Mouse (Mus musculus): ENCODE measurements at regions not wholly inside any gene's neighbourhood (a gene's known extent, or its start where the extent isn't known, plus 50 kb on each side); places are given as distances from the start of the nearest gene placed in this dataset.

DNA sequence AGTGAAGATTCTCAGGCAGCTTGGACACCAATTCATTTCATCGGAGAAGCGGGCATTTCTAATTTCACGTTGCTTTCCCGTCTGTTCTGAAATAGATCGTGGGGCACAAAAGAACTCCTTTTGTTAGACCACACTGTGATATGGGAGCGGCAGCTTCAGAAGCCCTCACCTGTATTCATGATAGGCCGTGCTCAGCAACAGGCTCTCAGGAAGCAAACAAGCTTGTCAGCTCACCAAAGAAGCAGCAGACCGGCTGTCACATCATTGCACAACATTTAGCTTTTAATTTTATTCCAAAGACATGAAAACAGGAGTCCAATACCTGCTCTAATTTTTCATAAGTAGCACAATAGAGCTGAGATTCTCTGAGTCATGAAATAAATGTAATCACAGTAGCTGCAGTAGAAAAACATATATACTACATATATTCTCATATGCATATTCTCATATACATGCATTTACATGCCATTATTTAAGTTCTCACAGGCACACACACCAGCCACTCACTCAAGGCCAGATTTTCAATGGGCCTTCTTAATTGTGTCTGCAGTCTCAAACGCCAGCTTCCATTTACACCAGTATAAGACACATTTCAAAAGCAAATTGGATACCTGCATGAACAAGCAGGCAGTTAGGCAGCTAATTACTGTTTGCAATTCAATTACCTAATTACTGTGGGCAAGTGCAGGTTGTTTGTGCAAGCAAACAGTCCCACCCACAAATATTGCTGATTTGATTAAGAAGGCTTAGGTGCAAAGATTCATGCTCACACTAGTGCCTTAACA, 698.9 kb downstream of the Diaph3 start:
- no peak for DNase-seq

GRCm38 (mm10) chr14:86437383-86437782, 703.7 kb downstream of the Diaph3 start:
- DNase-seq = no peak

DNA sequence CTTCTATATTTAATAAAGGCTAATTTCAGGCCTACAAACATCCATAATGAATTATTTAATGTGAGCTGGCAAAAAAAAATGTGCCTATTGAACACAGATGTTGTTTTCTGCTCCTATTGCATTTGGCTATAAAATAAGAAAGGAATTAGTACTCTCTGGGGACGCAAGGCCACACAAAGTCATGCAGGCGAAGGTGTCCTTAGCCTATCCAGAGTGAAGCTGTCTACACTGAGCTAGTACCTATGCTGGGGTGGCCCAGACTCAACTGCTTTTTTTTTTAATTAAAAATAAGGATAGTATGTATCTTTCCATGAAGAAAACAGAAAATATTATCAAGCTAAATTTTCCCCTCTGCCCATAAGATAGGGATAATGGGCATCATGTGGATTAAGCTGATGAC, 705.7 kb downstream of the Diaph3 start:
- DNase-seq = no peak

- no peak for DNase-seq
Observed at GRCm38 (mm10) chr14:86431215-86431816, 709.7 kb downstream of the Diaph3 start.

GRCm38 (mm10) chr14:86421881-86422280, 719.2 kb downstream of the Diaph3 start:
- no peak for DNase-seq

- no peak for DNase-seq
Observed at GRCm38 (mm10) chr14:86419959-86420598, 721.0 kb downstream of the Diaph3 start.

DNA sequence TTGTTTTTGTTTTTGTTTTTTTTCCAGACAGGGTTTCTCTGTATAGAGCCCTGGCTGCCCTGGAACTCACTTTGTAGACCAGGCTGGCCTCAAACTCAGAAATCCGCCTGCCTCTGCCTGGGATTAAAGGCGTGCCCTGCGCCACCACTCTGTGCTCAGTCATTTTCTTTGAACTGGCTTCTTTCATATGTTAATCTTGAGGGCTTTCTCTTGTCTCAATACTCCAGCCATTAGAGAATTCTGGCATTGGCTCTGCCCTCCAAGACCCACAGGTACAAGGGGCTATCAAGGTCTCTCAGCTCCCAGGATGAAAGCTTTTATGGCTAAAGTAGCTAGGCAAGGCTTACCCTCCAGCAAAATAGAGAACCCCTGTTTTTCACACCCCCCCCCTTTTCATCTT, 744.2 kb downstream of the Diaph3 start:
- no peak for DNase-seq

- no peak for DNase-seq
Observed at GRCm38 (mm10) chr14:86395951-86396361, 745.1 kb downstream of the Diaph3 start.

GRCm38 (mm10) chr14:86395531-86395930, 745.5 kb downstream of the Diaph3 start:
- no peak for DNase-seq

DNA sequence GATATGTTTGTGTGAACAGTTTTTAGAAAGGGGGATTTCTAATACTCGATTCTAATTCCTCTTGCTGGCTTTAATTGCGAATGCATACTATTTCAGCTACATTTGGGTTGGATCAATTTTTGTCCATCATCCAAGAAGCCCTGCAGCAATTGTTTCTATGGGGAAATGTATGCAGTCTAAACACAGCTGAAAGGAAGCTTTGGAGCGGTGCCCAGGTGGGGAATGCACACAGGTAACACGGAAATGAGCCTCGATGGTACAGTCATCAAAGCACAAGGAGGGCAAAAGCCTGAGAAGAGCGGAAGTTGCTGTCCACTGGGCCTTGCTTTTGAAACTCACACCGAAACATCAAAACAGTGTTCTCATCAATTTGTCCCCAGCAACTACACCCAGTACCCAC, 746.0 kb downstream of the Diaph3 start:
- DNase-seq = no peak

- DNase-seq = no peak
Observed at GRCm38 (mm10) chr14:86385136-86385535, 755.9 kb downstream of the Diaph3 start.

DNA sequence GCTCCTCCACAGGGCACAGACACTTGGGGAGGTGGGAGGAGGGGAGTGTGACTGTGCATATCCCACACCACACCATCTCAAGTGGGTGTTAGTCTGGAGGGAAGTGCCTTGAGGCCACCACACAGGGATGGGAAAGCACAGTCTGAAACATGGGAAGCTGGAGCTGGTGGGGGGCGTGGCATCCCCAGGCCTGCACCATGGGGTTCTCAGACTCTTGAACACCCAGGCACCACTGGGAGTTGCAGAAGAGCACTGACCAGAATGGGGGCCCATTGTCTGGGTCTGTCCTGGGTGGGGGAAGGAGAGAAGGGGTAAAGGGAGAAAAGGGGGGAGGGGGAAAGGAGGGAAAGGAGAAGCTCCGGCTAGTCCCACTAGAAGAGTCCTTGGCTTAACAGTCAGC, 776.0 kb downstream of the Diaph3 start:
- DNase-seq = no peak

GRCm38 (mm10) chr14:86360423-86361059, 780.5 kb downstream of the Diaph3 start:
- no peak for DNase-seq

DNA sequence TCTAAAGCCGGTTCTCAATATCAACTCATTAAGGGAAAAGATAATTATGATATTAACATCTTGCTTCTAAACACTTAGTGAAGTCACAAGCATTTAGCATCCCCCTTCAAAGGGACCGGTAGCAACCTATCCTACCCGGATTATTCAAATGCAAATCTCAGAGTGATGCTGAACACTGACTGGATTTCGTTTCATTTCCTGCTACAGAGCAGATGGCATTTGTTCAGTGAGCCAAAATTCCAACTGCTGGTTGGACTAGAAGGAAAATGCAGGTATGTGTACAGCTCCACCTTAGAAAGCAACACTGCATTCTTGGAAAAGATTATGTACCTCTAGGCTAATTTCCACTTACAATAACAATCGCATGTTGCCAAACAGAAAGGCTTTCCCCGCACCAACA, 782.5 kb downstream of the Diaph3 start:
- no peak for DNase-seq

- DNase-seq = no peak
Observed at GRCm38 (mm10) chr14:86350526-86350925, 790.5 kb downstream of the Diaph3 start.

- DNase-seq = no peak
Observed at GRCm38 (mm10) chr14:86339007-86339406, 802.0 kb downstream of the Diaph3 start.

DNA sequence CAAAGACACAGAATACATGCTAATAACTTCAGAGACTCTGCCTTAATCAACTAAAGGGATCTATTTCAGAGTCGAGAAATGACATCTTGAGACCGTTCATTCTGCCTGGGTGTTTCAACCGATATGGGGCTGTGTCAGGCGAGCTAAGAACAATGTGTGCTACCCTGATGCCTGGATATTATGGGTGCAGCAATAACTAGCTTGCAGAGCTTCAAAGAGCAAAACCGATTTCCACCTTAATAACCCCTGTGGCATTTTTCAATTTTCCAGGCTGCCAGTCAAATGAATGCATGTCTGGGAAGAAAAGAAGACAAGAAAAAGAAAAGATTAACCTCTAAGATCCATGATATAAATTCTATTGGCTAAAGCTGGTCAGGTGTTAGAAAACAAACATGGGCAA, 804.0 kb downstream of the Diaph3 start:
- no peak for DNase-seq

DNA sequence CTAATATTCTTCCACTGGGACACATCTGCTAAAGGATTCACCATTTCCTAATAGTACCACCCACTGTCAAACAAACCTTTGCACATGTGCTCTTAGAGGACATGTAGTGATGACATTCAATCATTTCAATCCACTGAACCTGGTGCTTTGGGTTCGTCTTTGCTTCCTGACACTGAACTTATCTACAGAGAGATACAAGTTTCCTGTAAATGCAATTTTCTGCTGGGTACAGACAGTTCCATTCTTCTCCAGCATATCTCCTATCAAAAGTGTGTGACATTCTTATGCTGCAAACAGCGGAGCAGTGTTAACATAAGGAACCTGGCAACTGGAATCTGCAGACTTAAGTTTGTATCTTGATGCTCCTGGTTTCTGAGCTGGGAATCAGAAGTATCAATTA, 805.8 kb downstream of the Diaph3 start:
- no peak for DNase-seq

DNA sequence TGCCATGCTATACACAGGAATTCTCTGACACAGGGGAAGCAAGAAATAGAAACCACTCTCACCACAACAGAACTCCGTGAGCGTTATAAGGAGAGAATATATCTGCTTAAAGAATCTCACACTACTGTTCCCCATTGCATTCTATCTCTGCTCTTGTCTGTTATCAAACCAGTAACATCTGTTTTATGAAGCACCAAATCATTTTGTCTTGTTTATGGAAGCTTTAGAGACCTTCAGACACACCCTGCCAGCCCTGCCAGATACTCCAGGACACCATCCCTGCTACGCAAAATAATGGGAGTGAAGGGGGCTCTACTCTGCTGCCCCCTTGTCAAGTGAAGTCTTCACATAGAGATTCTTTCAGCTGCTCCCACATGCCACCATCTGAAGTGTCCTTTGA, 811.9 kb downstream of the Diaph3 start:
- no peak for DNase-seq

GRCm38 (mm10) chr14:86327646-86328045, 813.4 kb downstream of the Diaph3 start:
- DNase-seq = no peak

- DNase-seq = no peak
Observed at GRCm38 (mm10) chr14:86322365-86322764, 818.7 kb downstream of the Diaph3 start.

GRCm38 (mm10) chr14:86315974-86316373, 825.1 kb downstream of the Diaph3 start:
- no peak for DNase-seq

GRCm38 (mm10) chr14:86308949-86309543, 832.0 kb downstream of the Diaph3 start:
- no peak for DNase-seq

Data from cerebellum, adult 8-10 months (tissue).